Mouse (Mus musculus) olfactory bulb, adult 2 months (tissue): ENCODE measurements at regions not wholly inside any gene's neighbourhood (a gene's known extent, or its start where the extent isn't known, plus 50 kb on each side); places are given as distances from the start of the nearest gene placed in this dataset.

Source experiments
- H3K27ac ChIP-seq: fragments of 200-500 bp; 2 replicates; pipeline ENCODE4 v1.5.1; 2012; ENCODE audit warnings: low read depth, low read length; ENCODE audit not compliant: insufficient read depth
- H3K4me1 ChIP-seq: fragments of 200-500 bp; 2 replicates; pipeline ENCODE4 v1.6.1; 2012; ENCODE audit warnings: low read length; ENCODE audit not compliant: control insufficient read depth, insufficient read depth
- H3K4me3 ChIP-seq: fragments of 200-500 bp; 2 replicates; pipeline ENCODE4 v1.5.1; 2012; ENCODE audit warnings: mild to moderate bottlenecking, low read depth, low read length, moderate library complexity; ENCODE audit not compliant: insufficient read depth
- CTCF ChIP-seq: fragments of 200-500 bp; IDR thresholded peaks from 2 replicates; pipeline ENCODE4 v1.5.1; 2012; ENCODE audit warnings: low read depth, mild to moderate bottlenecking, low read length, moderate library complexity; ENCODE audit not compliant: insufficient read depth
- POLR2A ChIP-seq: fragments of 200-500 bp; IDR thresholded peaks from 2 replicates; pipeline ENCODE4 v1.6.1; 2012; ENCODE audit warnings: mild to moderate bottlenecking, low read depth, low read length, moderate library complexity; ENCODE audit not compliant: insufficient read depth
- WGBS: fragments of 180-500 bp; shearing (Covaris S2); methylation state at CpG from one replicate; pipeline ENCODE4 v1.1.7; 2018; 5-methylcytosine and 5-hydroxymethylcytosine counted together

DNA sequence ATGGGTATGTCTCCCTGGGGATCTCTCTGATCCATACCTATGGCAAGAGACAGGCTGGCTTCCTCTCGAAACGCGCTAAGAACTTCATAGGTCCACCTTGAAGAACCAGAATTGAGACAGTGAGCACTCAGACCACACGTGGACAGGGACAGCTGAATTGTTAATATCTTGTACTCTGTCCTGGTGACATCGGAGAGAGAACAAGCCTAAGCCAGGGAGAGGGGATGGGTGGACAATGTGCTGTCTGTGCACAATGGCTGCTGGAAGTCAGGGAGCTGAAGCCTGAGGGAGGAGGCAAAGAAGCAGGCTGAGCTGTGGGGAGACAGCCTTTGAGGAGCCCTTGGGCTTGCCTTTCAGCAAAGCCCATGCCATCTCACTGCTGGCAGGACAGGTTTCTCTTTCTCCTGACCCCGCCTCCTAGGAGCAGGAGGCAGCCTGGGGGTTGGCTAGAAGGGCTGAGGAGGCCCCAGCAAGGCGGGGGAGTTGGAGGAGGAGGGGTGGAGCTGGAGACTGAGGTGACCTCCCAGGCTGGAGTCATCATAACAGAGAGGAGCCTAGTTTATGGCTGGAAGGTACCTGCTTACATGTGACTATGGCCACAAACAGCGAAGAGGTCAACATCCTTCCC is 238.6 kb upstream of the Stt3b start:
- TF ChIP-seq POLR2A (no peak), CTCF (no peak)
- WGBS = 86% methylated on average over 8 of the region's 8 CpGs
- Histone ChIP-seq H3K27ac (no peak overlapping the region), H3K4me3 (no peak overlapping the region), H3K4me1 (peaks cover 3% of the 10 kb centered on the region; the same call in 1 of the 2 replicates)

DNA sequence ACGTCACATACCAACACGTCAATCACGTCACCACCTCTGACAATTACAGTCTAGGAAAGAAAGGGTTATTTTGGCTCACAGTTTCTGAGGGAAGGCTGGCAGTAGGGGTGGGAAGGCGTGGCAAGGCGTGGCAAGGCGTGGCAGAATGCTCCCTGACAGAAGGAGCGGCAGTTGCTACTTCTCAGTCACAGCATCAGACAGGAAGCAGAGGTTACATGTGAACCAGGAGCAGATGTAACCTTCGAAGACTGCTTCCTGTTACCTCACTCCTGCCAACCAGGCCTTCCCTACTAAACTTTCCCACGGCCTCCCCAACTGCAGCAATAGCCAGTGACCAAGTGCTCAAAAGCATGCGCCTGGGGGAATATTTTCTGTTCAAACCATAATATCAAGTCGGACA is 240.9 kb upstream of the Stt3b start:
- Histone ChIP-seq H3K4me1 (peaks cover 3% of the 10 kb centered on the region; the same call in 1 of the 2 replicates), H3K4me3 (no peak overlapping the region), H3K27ac (no peak overlapping the region)
- TF ChIP-seq POLR2A = no peak
- TF ChIP-seq CTCF = no peak
- WGBS = 92% methylated on average over 11 of the region's 11 CpGs

DNA sequence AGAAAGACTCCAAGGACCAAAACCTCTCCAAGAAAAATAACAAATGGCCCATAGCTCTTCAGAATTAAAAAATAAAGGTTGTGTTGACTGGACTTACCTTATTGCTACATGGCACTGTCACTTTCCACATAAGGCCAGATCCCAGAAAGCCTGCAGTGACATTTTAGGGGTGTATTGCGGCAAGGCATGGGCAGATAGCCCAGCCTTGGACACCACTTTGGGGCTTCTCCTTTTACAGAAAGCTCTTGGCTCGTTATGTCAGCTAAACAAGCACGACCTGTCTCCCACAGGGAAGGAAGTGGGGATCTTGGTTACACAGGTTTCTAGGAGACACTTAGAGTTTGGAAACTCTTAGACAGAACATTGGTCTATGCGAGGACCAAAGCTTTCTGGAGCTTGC is 241.3 kb upstream of the Stt3b start:
- WGBS = 85% methylated on average over 4 of the region's 4 CpGs
- Histone ChIP-seq H3K4me1 (peaks cover 3% of the 10 kb centered on the region; the same call in 1 of the 2 replicates), H3K4me3 (no peak overlapping the region), H3K27ac (no peak overlapping the region)
- TF ChIP-seq POLR2A = no peak
- no peak for TF ChIP-seq CTCF

DNA sequence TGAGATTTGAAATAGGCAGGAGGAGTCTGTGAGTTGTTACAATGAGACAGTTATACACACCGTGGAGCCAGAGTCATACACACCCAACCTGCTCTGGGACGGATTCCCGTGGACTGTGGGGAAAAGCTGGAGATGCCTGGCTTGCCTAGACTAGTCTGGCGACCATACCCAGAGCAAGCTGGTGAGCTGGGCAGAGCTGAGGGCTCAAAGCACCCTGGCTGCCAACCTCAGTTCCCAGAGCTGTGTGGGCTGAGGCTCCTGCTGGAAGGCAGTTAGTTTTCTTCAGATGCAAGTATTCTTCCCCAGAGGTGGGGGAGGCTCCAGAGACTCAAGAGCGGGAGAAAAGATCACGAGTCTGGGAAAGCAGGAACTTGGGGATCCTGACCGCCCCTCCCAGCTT is 247.9 kb upstream of the Stt3b start:
- TF ChIP-seq POLR2A (no peak), CTCF (no peak)
- Histone ChIP-seq H3K4me1 (no peaks in the 10 kb centered on the region), H3K27ac (no peak overlapping the region), H3K4me3 (no peak overlapping the region)
- WGBS = 81% methylated on average over 7 of the region's 7 CpGs

DNA sequence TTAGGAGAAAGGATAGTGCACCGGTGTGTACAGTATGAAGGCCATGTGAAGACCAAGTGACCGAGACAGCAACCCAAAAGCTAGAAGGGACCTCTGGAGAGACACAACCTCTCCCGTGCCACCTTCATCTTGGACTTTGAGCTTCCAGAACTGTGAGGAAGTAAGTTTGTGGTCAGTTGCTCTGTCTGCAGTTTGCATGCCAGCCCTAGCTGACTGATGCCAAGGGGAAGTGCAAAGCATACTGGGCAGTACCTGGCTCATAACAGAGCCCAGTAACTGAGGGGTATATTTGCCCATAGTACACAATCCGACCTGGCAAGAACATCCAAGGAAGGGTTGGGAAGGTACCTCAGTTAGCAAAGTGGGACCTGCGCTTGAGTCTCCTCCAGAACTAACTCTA is 249.3 kb upstream of the Stt3b start:
- TF ChIP-seq CTCF (no peak), POLR2A (no peak)
- Histone ChIP-seq H3K4me1 (no peaks in the 10 kb centered on the region), H3K27ac (no peak overlapping the region), H3K4me3 (no peak overlapping the region)
- WGBS = 95% methylated on average over 5 of the region's 5 CpGs

DNA sequence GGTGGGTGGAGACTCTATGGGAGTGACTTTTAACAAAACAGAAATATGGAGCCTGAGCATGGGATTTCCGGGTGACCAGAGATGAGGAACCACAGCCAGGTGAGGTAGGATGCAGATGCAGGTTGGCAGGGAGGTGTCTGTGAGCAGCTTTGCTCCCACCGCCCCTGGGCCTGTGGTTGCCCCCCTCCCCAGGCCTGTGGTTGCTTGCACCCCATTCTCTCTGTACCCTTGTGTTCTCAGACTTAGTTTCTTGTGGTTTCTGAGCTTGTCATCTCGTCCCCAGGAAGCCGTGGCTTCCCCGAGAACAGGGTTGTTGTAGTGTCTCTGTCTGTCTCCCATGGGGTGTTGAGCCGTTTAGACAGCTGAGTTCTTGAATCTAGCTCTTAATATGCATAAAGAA is 251.0 kb upstream of the Stt3b start:
- Histone ChIP-seq H3K4me1 (no peaks in the 10 kb centered on the region), H3K27ac (no peak overlapping the region), H3K4me3 (no peak overlapping the region)
- 92% methylated on average over 6 of the region's 6 CpGs for WGBS
- no peak for TF ChIP-seq CTCF
- no peak for TF ChIP-seq POLR2A

DNA sequence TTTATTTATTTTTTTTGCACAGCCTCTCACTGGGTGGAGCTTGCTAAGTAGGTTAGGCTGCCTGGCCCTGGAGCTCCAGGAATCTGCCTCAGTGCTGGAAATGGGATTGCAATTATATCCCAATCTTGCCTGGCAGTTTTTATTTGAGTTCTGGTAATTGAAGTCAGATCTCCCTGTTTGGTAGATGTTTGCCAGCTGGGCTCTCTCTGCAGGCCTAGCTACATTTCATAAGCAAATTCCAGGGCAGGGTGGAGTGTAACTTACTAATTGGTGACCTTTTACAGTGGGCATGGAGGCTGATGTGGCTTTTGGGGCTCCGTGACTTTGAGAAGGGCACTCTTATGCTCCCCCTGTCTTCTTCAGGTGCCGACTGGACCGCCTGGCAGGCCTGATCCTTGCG is 252.6 kb upstream of the Stt3b start:
- 84% methylated on average over 4 of the region's 4 CpGs for WGBS
- no peak for TF ChIP-seq POLR2A
- no peak for TF ChIP-seq CTCF
- no peak overlapping the region for H3K27ac ChIP-seq

DNA sequence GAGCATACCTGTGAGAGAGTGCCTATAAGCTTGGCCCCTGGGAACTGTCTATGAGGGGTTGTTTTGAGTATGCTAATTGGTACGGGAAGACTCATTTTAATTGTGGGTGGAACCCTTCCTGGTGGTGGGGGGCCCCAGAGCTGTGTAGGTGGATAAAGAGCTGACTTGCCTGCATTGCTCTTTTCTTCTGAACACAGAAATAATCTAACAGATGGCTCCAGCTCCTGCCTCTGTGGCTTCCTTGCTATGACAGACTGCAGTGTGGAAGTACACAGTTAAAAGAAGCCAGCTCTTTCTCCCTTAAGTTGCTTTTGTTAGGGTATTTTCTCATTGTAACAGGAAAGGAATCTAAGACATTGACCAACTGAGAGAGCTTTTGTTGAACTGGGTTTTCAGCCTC is 254.1 kb upstream of the Stt3b start:
- no peak for TF ChIP-seq POLR2A
- TF ChIP-seq CTCF = no peak
- 54% methylated on average over 1 of the region's 1 CpGs for WGBS
- Histone ChIP-seq H3K4me1 (no peaks in the 10 kb centered on the region), H3K4me3 (no peak overlapping the region), H3K27ac (no peak overlapping the region)

More for the DNA sequence above, 252.6 kb upstream of the Stt3b start:
- no peaks in the 10 kb centered on the region for H3K4me1 ChIP-seq
- no peak overlapping the region for H3K4me3 ChIP-seq

DNA sequence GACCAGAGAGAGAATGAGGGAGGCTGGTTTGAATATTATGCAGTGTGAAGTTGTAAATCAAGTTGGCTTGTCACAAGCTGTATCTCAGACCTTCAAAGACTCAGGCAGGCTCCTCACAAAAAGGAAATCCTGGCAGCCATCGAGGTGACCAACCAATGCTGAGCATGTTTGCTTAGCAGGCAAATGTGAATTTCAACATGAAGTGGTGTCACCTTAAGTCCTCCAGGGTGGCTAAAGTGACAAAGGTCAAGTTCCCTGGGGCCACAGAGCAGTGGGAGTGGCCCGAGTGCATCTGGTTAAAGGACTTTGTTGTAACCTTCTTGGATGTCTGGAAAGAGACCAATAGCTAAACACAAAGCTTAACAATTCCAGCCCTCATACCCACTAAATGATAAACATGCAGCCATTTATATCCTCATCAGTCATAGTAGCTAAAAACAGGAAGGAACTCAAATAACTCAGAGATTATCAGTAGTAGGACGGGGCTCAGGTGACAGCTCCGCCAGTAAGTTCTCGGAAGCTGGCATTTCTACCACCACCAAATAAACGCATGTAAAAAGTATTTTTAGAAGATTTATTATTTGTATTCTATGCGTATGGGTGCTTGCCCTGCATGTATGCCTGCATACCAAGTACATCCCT is 258.6 kb upstream of the Stt3b start:
- Histone ChIP-seq H3K4me3 (no peak overlapping the region), H3K4me1 (no peaks in the 10 kb centered on the region), H3K27ac (no peak overlapping the region)
- WGBS = 86% methylated on average over 7 of the region's 7 CpGs
- TF ChIP-seq CTCF = no peak
- no peak for TF ChIP-seq POLR2A

DNA sequence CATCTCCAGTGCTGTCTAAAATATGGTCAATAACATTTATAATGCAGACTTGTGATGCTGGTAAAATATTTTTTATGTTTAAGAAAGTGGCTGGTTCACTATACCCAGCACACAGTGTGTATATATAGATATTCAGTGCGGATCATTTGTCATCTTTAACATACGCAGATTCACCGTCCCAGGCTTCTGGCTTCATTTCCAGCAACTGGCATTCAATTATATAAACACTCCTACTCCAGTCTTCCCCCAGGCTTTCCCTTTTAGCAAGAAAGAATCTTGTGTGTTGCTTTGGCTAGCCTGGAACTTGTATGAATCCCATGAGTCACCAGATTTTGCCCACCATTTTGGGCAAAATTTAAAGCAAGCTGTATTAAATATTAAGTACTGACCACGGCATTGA is 260.8 kb upstream of the Stt3b start:
- WGBS = 93% methylated on average over 4 of the region's 4 CpGs
- TF ChIP-seq CTCF (no peak), POLR2A (no peak)

More for the DNA sequence above, 260.8 kb upstream of the Stt3b start:
- H3K4me3 ChIP-seq = no peak overlapping the region
- H3K27ac ChIP-seq = no peak overlapping the region
- H3K4me1 ChIP-seq = no peaks in the 10 kb centered on the region
